Mouse (Mus musculus) liver, embryonic 14.5 days (tissue): Measurements from ENCODE around the gene Tspo. TPM values are rescaled to one million over a fixed set of nuclear protein-coding genes. Genes with fewer than 3 reads are reported as not detected.

Experiments
- ATAC-seq: fragments of 200-750 bp; cut with Nextera tagmentation; 2 replicates; pipeline ENCODE4 v1.8.0; 2017; ENCODE audit warnings: moderate number of reproducible peaks, mild to moderate bottlenecking, moderate library complexity; ENCODE audit not compliant: insufficient read depth
- DNase-seq, 3 experiments: peaks; one replicate each; pipeline ENCODE4 v3.0.0-alpha.2; 2012 to 2013; ENCODE audit warnings: low read depth in 3 of 3, low spot score in 3 of 3
- H3K27ac ChIP-seq: fragments of 300-500 bp; sonication (generic); 2 replicates; pipeline ENCODE4 v1.5.1; 2014; ENCODE audit warnings: moderate library complexity, mild to moderate bottlenecking, control low read depth, inconsistent platforms
- H3K27me3 ChIP-seq: fragments of 300-500 bp; sonication (generic); 2 replicates; pipeline ENCODE4 v1.6.1; 2014; ENCODE audit warnings: mild to moderate bottlenecking, low read length, moderate library complexity; ENCODE audit not compliant: control insufficient read depth, insufficient read depth
- H3K36me3 ChIP-seq: fragments of 300-500 bp; sonication (generic); replicated peaks from 2 replicates; pipeline ENCODE4 v1.6.1; 2014; ENCODE audit warnings: low read depth; ENCODE audit not compliant: control insufficient read depth, insufficient read depth
- H3K4me1 ChIP-seq, 2 experiments: fragments of 200-500 bp in 1 of 2; fragments of 300-500 bp in 1 of 2; sonication (generic) in 1 of 2; replicated peaks; 2 replicates each; pipeline ENCODE4 v1.6.1; 2012 to 2014; ENCODE audit warnings: antibody characterized with exemption in 1 of 2, inconsistent platforms in 1 of 2, low read length in 1 of 2; ENCODE audit not compliant: control insufficient read depth in 2 of 2, insufficient read depth in 2 of 2
- H3K4me2 ChIP-seq: fragments of 300-500 bp; sonication (generic); 2 replicates; pipeline ENCODE4 v1.6.1; 2014; ENCODE audit warnings: low read depth, mild to moderate bottlenecking, control low read depth, moderate library complexity
- H3K4me3 ChIP-seq, 2 experiments: fragments of 200-500 bp in 1 of 2; fragments of 300-500 bp in 1 of 2; sonication (generic) in 1 of 2; 2 replicates each; pipeline ENCODE4 v1.5.1; 2012 to 2014; ENCODE audit warnings: low read depth in 2 of 2, low read length in 2 of 2, mild to moderate bottlenecking in 2 of 2, control low read depth in 1 of 2, inconsistent platforms in 1 of 2, moderate library complexity in 1 of 2; ENCODE audit not compliant: insufficient read depth in 1 of 2
- H3K9ac ChIP-seq: fragments of 300-500 bp; sonication (generic); replicated peaks from 2 replicates; pipeline ENCODE4 v1.6.1; 2014; ENCODE audit warnings: mild to moderate bottlenecking, control low read depth, moderate library complexity
- H3K9me3 ChIP-seq: fragments of 300-500 bp; sonication (generic); 2 replicates; pipeline ENCODE4 v1.6.1; 2016; ENCODE audit warnings: low read length, mixed read lengths; ENCODE audit not compliant: control insufficient read depth
- CTCF ChIP-seq: IDR thresholded peaks from 2 replicates; pipeline ENCODE4 v1.5.1; 2016; ENCODE audit warnings: antibody characterized with exemption, low read depth, control low read depth
- EP300 ChIP-seq: IDR thresholded peaks from 2 replicates; pipeline ENCODE4 v1.6.1; 2016; ENCODE audit warnings: antibody characterized with exemption, low read depth
- WGBS: fragments of 180-500 bp; shearing (Covaris S2); extraction: QIAGEN DNeasy Blood & Tissue Kit; methylation state at CpG from one replicate; pipeline ENCODE4 v1.1.7; 2014; ENCODE audit not compliant: insufficient replicate concordance; 5-methylcytosine and 5-hydroxymethylcytosine counted together
- polyA plus RNA-seq, 2 experiments: library from polyadenylated mRNA; depleted of rRNA in 1 of 2; stranded (reverse) in 1 of 2; unstranded in 1 of 2; fragments of >200 nt; fragmentation: Nextera tagmentation in 1 of 2; extraction: Ambion mirVana in 1 of 2; gene quantifications; 2 replicates each; pipeline versions ENCODE4 v1.2.1 to v1.2.3; 2012 to 2014

Tspo gene
- polyA plus RNA-seq, 2 experiments: 98.4 to 246 TPM

GRCm38 (mm10) chr15:83575543-83575942 is 12.2 kb downstream of the Tspo start:
- ATAC-seq (no peak), DNase-seq (no peak)
- no peak overlapping the region for H3K9ac ChIP-seq
- H3K4me1 ChIP-seq: no peaks in the 10 kb centered on the region
- H3K4me2 ChIP-seq: no peak overlapping the region
- H3K4me3 ChIP-seq: no peak overlapping the region
- H3K27me3 ChIP-seq: no peaks in the 10 kb centered on the region
- H3K9me3 ChIP-seq: no peaks in the 10 kb centered on the region
- peaks cover 71% of the 10 kb centered on the region for H3K36me3 ChIP-seq
- 88% methylated on average over 8 of the region's 8 CpGs for WGBS
- H3K27ac ChIP-seq: no peak overlapping the region
- no peak for TF ChIP-seq CTCF
- no peak for TF ChIP-seq EP300

- no peaks in the 10 kb centered on the region for H3K9me3 ChIP-seq
- no peaks in the 10 kb centered on the region for H3K4me1 ChIP-seq
- ATAC-seq (no peak), DNase-seq (no peak)
- no peaks in the 10 kb centered on the region for H3K27me3 ChIP-seq
- H3K9ac ChIP-seq: no peak overlapping the region
- no peak overlapping the region for H3K27ac ChIP-seq
- no peak overlapping the region for H3K4me3 ChIP-seq
- peaks cover 78% of the 10 kb centered on the region for H3K36me3 ChIP-seq
- H3K4me2 ChIP-seq: no peak overlapping the region
- WGBS: 91% methylated on average over 9 of the region's 9 CpGs
- TF ChIP-seq EP300 (no peak), CTCF (no peak)
These were observed 13.3 kb downstream of the Tspo start for GRCm38 (mm10) chr15:83576651-83577050.

- H3K9ac ChIP-seq: no peak overlapping the region
- H3K4me1 ChIP-seq: peaks cover 13 to 14% of the 10 kb centered on the region in 2 experiments
- peaks cover 92% of the 10 kb centered on the region for H3K36me3 ChIP-seq
- H3K27ac ChIP-seq: no peak overlapping the region; the same call in 1 of the 2 replicates
- ATAC-seq: no peak
- peaks cover 6% of the 10 kb centered on the region for H3K9me3 ChIP-seq
- TF ChIP-seq EP300 (no peak), CTCF (no peak)
- no peak for DNase-seq
- H3K4me2 ChIP-seq: no peak overlapping the region
- H3K4me3 ChIP-seq: no peak overlapping the region
- H3K27me3 ChIP-seq: no peaks in the 10 kb centered on the region
- 82% methylated on average over 4 of the region's 4 CpGs for WGBS
These were observed 19.5 kb downstream of the Tspo start for GRCm38 (mm10) chr15:83582931-83583330.

- peaks cover 13 to 14% of the 10 kb centered on the region in 2 experiments for H3K4me1 ChIP-seq
- peaks cover 6% of the 10 kb centered on the region for H3K9me3 ChIP-seq
- H3K9ac ChIP-seq: peak overlapping the region; percentile 47
- no peak overlapping the region; a peak in 1 of 4 replicates for H3K4me3 ChIP-seq
- H3K4me2 ChIP-seq: peak overlapping the region; percentile 51
- peak overlapping the region; percentile 18 for H3K27ac ChIP-seq
- ATAC-seq (peak; percentile 82), DNase-seq (peak in 1 of 3 experiments; percentile 52)
- H3K36me3 ChIP-seq: peaks cover 92% of the 10 kb centered on the region
- H3K27me3 ChIP-seq: no peaks in the 10 kb centered on the region
- WGBS: 59% methylated on average over 8 of the region's 8 CpGs
- TF ChIP-seq CTCF: peak; percentile 85
- TF ChIP-seq EP300: no peak
These were observed 20.2 kb downstream of the Tspo start for GRCm38 (mm10) chr15:83583419-83584156.

- H3K27me3 ChIP-seq: no peaks in the 10 kb centered on the region
- 87% methylated on average over 6 of the region's 6 CpGs for WGBS
- no peak for DNase-seq
- no peak for ATAC-seq
- no peak overlapping the region for H3K27ac ChIP-seq
- H3K9ac ChIP-seq: no peak overlapping the region
- peaks cover 13 to 14% of the 10 kb centered on the region in 2 experiments for H3K4me1 ChIP-seq
- H3K9me3 ChIP-seq: peaks cover 6% of the 10 kb centered on the region
- H3K4me2 ChIP-seq: no peak overlapping the region
- TF ChIP-seq EP300 (no peak), CTCF (no peak)
- H3K36me3 ChIP-seq: peaks cover 90% of the 10 kb centered on the region
- no peak overlapping the region for H3K4me3 ChIP-seq
These were observed 21.4 kb downstream of the Tspo start for GRCm38 (mm10) chr15:83584741-83585220.
